In genomic region chr12:12063910-12064309, GRCm38 (mm10) we compare ENCODE assay signal across 12 mouse cellular contexts.
A peak's percentile ranks its signal among the peaks of the same experiment; 100 is the strongest.
DNase-seq lines count a peak whose midpoint lies in the region; ATAC-seq and TF ChIP-seq lines count a peak whose summit lies in the region.
"Had no signal": no experiment of that assay in that cellular context is flagged by ENCODE, and none has a peak within 500 bp of the region (broad histone marks: within the 10 kb centered on the region; RNA-seq: fewer than 3 reads in every experiment).

No protein-coding gene starts in this region.

- H3K9me3 ChIP-seq in hindbrain, embryonic 13.5 days: no peaks in the 10 kb centered on the region
- H3K9me3 ChIP-seq in midbrain, embryonic 15.5 days: no peaks in the 10 kb centered on the region
- H3K9me3 ChIP-seq in liver, postnatal 0 days (ENCODE audit: low read length): no peaks in the 10 kb centered on the region
- H3K9me3 ChIP-seq: heart, embryonic 15.5 days had no signal

- TF ChIP-seq EP300 in liver, postnatal 0 days (IDR thresholded peaks at IDR 0.05; ENCODE audit: low read depth): no peak

- ATAC-seq in hindbrain, embryonic 13.5 days (ENCODE audit: low FRiP score): peak; percentile 69; the same call in 1 of the 2 replicates
- ATAC-seq in midbrain, embryonic 15.5 days (replicated peaks): peak; percentile 65; the same call in 1 of the 2 replicates
- no peak for ATAC-seq in liver, postnatal 0 days
- ATAC-seq: intestine, postnatal 0 days had no signal

- H3K36me3 ChIP-seq in hindbrain, embryonic 13.5 days: no peaks in the 10 kb centered on the region
- no peaks in the 10 kb centered on the region for H3K36me3 ChIP-seq in midbrain, embryonic 15.5 days (replicated peaks)
- no peaks in the 10 kb centered on the region for H3K36me3 ChIP-seq in liver, postnatal 0 days (replicated peaks; ENCODE audit: insufficient read depth, low read length)
- H3K36me3 ChIP-seq: heart, embryonic 15.5 days had no signal

- H3K9ac ChIP-seq in hindbrain, embryonic 13.5 days: no peak overlapping the region
- no peak overlapping the region for H3K9ac ChIP-seq in midbrain, embryonic 15.5 days
- no peak overlapping the region for H3K9ac ChIP-seq in liver, postnatal 0 days (replicated peaks)
- H3K9ac ChIP-seq: heart, embryonic 15.5 days had no signal

- H3K4me1 ChIP-seq in hindbrain, embryonic 13.5 days (replicated peaks): peaks cover 6% of the 10 kb centered on the region; the same call in 1 of the 2 replicates
- H3K4me1 ChIP-seq in midbrain, embryonic 15.5 days: no peaks in the 10 kb centered on the region
- H3K4me1 ChIP-seq in liver, postnatal 0 days (ENCODE audit: insufficient read depth): no peaks in the 10 kb centered on the region
- H3K4me1 ChIP-seq: heart, embryonic 15.5 days had no signal

- WGBS in hindbrain, embryonic 13.5 days: 44% methylated on average over 1 of the region's 1 CpGs
- WGBS in midbrain, embryonic 15.5 days: 47% methylated on average over 1 of the region's 1 CpGs
- WGBS in liver, postnatal 0 days (ENCODE audit: insufficient replicate concordance): 60% methylated on average over 1 of the region's 1 CpGs

- no peak overlapping the region for H3K4me2 ChIP-seq in hindbrain, embryonic 13.5 days
- no peak overlapping the region for H3K4me2 ChIP-seq in midbrain, embryonic 15.5 days
- no peak overlapping the region for H3K4me2 ChIP-seq in liver, postnatal 0 days (ENCODE audit: low read depth, low read length)
- H3K4me2 ChIP-seq: heart, embryonic 15.5 days had no signal

- H3K27ac ChIP-seq in layer of hippocampus, adult 2 months: peak overlapping the region; percentile 8; the same call in 1 of the 2 replicates
- H3K27ac ChIP-seq in hindbrain, embryonic 13.5 days: no peak overlapping the region; the same call in 1 of the 2 replicates
- H3K27ac ChIP-seq in midbrain, embryonic 15.5 days: peak overlapping the region; percentile 32; the same call in 1 of the 2 replicates
- no peak overlapping the region for H3K27ac ChIP-seq in liver, postnatal 0 days (ENCODE audit: low read depth)
- H3K27ac ChIP-seq: gastrocnemius, adult 2 months; heart, embryonic 15.5 days had no signal

- no peaks in the 10 kb centered on the region for H3K27me3 ChIP-seq in hindbrain, embryonic 13.5 days
- H3K27me3 ChIP-seq in midbrain, embryonic 15.5 days (replicated peaks): no peaks in the 10 kb centered on the region
- no peaks in the 10 kb centered on the region for H3K27me3 ChIP-seq in liver, postnatal 0 days (ENCODE audit: insufficient read depth, low read length)
- H3K27me3 ChIP-seq: heart, embryonic 15.5 days had no signal

- no peak for TF ChIP-seq POLR2A in brain, embryonic 14.5 days (IDR thresholded peaks at IDR 0.05; ENCODE audit: borderline replicate concordance, extremely low read depth, insufficient read depth, insufficient read length, poor library complexity, severe bottlenecking)

- no peak for TF ChIP-seq CTCF in layer of hippocampus, adult 2 months (conservative IDR thresholded peaks at IDR 0.05)
- no peak for TF ChIP-seq CTCF in brain, embryonic 14.5 days (IDR thresholded peaks at IDR 0.05; ENCODE audit: borderline replicate concordance, extremely low read depth, insufficient read depth, insufficient read length)
- TF ChIP-seq CTCF in liver, postnatal 0 days (IDR thresholded peaks at IDR 0.05; ENCODE audit: low read depth): no peak

- no peak overlapping the region for H3K4me3 ChIP-seq in layer of hippocampus, adult 2 months
- no peak overlapping the region for H3K4me3 ChIP-seq in hindbrain, embryonic 13.5 days
- no peak overlapping the region for H3K4me3 ChIP-seq in midbrain, embryonic 15.5 days
- no peak overlapping the region for H3K4me3 ChIP-seq in liver, postnatal 0 days (ENCODE audit: low read depth, low read length)
- H3K4me3 ChIP-seq: gastrocnemius, adult 2 months; heart, embryonic 15.5 days had no signal

- DNase-seq in layer of hippocampus, adult 2 months (ENCODE audit: low spot score in 2 of 2): peak in 1 of 2 experiments; percentile 0
- no peak for DNase-seq in layer of hippocampus, adult 9-10 months (ENCODE audit: low spot score)
- peak; percentile 33 for DNase-seq in brain, embryonic 14.5 days (ENCODE audit: low read depth)
- DNase-seq in liver, postnatal 0 days: no peak
- no peak for DNase-seq in ovary, postnatal 36 days (ENCODE audit: low spot score)
- DNase-seq in heart, adult 9 months (ENCODE audit: low spot score in 2 of 2): no peak
- DNase-seq: cerebellum, adult 9-11 months; gastrocnemius, adult 2 months had no signal

Comparison
In these comparisons a context has a peak if more than half of its experiments do, and no peak if none do; other contexts are left out.
1. H3K27ac ChIP-seq: peak in layer of hippocampus, adult 2 months (single experiment) and midbrain, embryonic 15.5 days (single experiment); none in hindbrain, embryonic 13.5 days (single experiment) and liver, postnatal 0 days (single experiment).